Mouse (Mus musculus) macrophage (primary cell): ENCODE measurements at regions not wholly inside any gene's neighbourhood (a gene's known extent, or its start where the extent isn't known, plus 50 kb on each side); places are given as distances from the start of the nearest gene placed in this dataset.

ENCODE experiments used
- H3K27ac ChIP-seq: fragments of 350-480 bp; formaldehyde crosslinking; 2 replicates; pipeline ENCODE4 v1.9.0; 2021
- H3K36me3 ChIP-seq: fragments of 350-480 bp; formaldehyde crosslinking; 2 replicates; pipeline ENCODE4 v1.9.0; 2021; ENCODE audit errors: inconsistent target
- H3K4me3 ChIP-seq: fragments of 350-480 bp; formaldehyde crosslinking; 2 replicates; pipeline ENCODE4 v1.9.0; 2021; ENCODE audit errors: inconsistent target
- H3K79me2 ChIP-seq: fragments of 350-480 bp; formaldehyde crosslinking; 2 replicates; pipeline ENCODE4 v1.9.0; 2021; ENCODE audit errors: inconsistent target
- WGBS: methylation state at CpG from one replicate; pipeline ENCODE4 v1.1.7; 2026; ENCODE audit warnings: inconsistent platforms; ENCODE audit not compliant: missing documents; 5-methylcytosine and 5-hydroxymethylcytosine counted together

- H3K27ac ChIP-seq = no peak overlapping the region
- no peak overlapping the region for H3K4me3 ChIP-seq
- H3K79me2 ChIP-seq = no peaks in the 10 kb centered on the region
- H3K36me3 ChIP-seq = no peaks in the 10 kb centered on the region
- WGBS = 86% methylated on average over 4 of the region's 4 CpGs
Measured at GRCm38 (mm10) chr14:25153573-25153972, 305.4 kb upstream of the Zmiz1 start.

- no peaks in the 10 kb centered on the region for H3K36me3 ChIP-seq
- H3K27ac ChIP-seq = no peak overlapping the region
- H3K4me3 ChIP-seq = no peak overlapping the region
- H3K79me2 ChIP-seq = no peaks in the 10 kb centered on the region
- 96% methylated on average over 8 of the region's 8 CpGs for WGBS
Measured at GRCm38 (mm10) chr14:25154180-25154579, 304.8 kb upstream of the Zmiz1 start.

DNA sequence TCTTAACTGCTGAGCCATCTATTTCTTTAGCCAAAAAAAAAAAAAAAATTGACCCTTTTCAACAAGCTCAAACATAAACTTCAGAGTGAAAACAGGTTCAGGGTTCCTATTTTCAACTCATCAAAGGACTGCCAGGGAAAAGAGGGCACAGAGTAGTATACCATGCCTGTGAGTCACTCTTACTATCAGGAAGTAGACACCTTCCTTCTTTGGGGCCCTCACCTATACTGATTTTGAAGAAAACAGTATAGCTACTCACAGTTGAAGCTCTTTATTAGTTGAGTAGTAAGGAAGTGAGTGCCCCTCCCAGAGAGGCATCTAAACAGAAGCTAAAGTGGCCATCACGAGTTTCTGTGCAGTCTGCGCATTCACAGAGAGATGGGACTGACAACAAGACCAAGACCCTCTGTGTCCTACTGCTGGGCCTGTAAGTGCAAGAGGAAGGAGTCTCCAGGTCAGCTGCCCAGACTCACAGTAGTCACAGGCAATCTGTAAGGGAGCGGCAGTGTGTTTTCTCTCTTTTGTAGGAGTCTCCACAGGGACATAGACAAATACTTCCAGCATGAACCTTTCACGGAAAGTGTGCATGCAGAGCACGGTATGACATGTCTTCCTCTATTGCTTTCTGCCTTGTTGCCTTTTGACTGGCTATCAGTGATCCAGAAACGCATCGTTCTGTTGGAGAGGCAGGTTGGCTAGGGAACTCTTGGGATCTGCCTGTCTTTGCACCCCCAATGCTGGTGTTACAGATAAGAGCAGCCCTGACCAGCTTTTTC is 303.8 kb upstream of the Zmiz1 start:
- Histone ChIP-seq H3K36me3 (no peaks in the 10 kb centered on the region), H3K4me3 (no peak overlapping the region), H3K27ac (no peak overlapping the region), H3K79me2 (no peaks in the 10 kb centered on the region)
- WGBS = 76% methylated on average over 7 of the region's 7 CpGs

DNA sequence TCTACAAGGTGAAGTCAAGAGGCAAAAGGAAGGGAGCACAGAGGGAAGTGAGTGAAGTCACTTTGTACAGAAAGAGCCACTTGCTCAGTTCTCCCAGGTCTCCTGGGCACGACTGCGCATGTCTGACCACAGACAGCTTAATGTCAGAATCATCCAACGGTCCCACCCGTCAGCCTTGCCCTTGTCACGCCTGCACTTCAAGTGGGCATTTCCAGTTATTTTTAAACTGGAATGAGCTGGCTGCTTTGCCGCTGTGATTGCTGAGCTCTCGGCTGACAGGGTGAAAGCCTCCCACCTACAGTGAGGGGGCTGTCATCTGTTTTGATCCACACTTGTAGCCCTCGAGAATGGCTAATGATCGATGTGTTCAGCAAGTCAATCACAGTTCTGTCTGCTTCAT is 302.8 kb upstream of the Zmiz1 start:
- WGBS = 56% methylated on average over 9 of the region's 9 CpGs
- H3K36me3 ChIP-seq = no peaks in the 10 kb centered on the region
- H3K27ac ChIP-seq = no peak overlapping the region
- no peaks in the 10 kb centered on the region for H3K79me2 ChIP-seq
- H3K4me3 ChIP-seq = no peak overlapping the region

GRCm38 (mm10) chr14:25161684-25162321 is 297.2 kb upstream of the Zmiz1 start:
- 76% methylated on average over 8 of the region's 8 CpGs for WGBS
- H3K79me2 ChIP-seq = no peaks in the 10 kb centered on the region
- H3K4me3 ChIP-seq = no peak overlapping the region
- H3K27ac ChIP-seq = no peak overlapping the region
- H3K36me3 ChIP-seq = no peaks in the 10 kb centered on the region

DNA sequence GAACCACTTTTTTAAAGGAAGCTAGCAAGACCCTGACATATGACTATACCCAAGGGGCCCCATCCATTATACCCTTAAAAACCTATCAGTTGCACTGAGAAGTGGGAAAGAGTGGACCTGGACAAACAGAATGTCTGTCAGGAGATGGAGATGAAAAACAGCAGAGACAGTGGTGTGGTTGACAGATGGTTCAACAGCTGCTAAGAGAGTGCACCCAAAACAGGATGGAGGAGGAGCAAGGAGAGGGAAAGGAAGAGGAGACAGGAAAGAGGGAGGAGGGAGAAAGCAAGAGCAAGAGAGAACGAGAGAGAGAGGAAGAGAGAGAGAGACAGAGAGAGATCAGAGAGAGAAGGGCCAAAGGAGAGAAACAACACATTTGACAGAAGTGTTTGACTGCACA is 292.8 kb upstream of the Zmiz1 start:
- H3K36me3 ChIP-seq = no peaks in the 10 kb centered on the region
- WGBS = 38% methylated on average over 1 of the region's 1 CpGs
- no peaks in the 10 kb centered on the region for H3K79me2 ChIP-seq
- no peak overlapping the region for H3K27ac ChIP-seq
- no peak overlapping the region for H3K4me3 ChIP-seq

- Histone ChIP-seq H3K36me3 (no peaks in the 10 kb centered on the region), H3K79me2 (no peaks in the 10 kb centered on the region), H3K27ac (no peak overlapping the region), H3K4me3 (no peak overlapping the region)
- WGBS = 92% methylated on average over 4 of the region's 4 CpGs
Measured at GRCm38 (mm10) chr14:25167604-25168003, 291.4 kb upstream of the Zmiz1 start.

- H3K27ac ChIP-seq = no peak overlapping the region
- WGBS = 86% methylated on average over 5 of the region's 5 CpGs
- H3K36me3 ChIP-seq = no peaks in the 10 kb centered on the region
- no peak overlapping the region for H3K4me3 ChIP-seq
- H3K79me2 ChIP-seq = no peaks in the 10 kb centered on the region
Measured at GRCm38 (mm10) chr14:25168310-25168709, 290.7 kb upstream of the Zmiz1 start.

DNA sequence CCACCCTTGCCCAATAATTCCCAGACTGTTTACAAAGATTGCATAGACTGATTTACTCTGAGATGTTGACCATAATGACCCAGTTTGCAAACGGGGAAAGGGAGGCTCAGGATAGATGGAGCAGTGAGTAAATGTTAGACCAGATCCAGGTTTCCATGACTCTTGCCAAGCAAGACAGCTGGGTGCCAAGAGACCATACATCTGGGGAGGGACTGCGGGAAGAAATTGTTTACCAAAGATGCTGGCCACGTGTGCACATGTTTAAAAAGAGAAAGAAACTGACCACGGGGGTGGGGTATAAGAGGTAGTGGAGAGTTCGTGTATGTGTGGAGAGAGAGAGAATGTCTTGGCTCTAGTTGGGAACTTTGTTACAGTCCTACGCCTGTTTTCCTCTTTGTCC is 285.7 kb upstream of the Zmiz1 start:
- Histone ChIP-seq H3K79me2 (no peaks in the 10 kb centered on the region), H3K4me3 (no peak overlapping the region), H3K36me3 (no peaks in the 10 kb centered on the region), H3K27ac (no peak overlapping the region)
- WGBS = 74% methylated on average over 6 of the region's 6 CpGs

DNA sequence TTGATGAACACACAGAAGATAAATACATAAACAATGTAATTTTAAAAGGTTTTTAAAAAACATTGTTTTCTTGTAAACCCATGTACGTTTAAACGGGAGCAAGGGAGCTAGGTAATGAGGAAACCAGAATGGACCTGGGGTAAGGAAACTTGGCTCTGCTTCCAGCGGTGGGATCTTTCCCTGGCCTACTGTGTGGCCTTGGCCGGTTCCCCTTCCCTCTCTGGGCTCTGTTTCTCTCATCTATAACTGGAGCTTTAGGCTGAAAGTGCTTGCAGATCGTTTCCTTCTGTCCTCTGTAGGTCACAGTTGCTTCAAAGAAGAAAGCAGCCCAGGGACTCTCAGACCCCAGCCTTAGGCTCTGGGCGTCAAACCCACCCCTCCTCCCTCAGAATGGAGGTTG is 285.1 kb upstream of the Zmiz1 start:
- no peak overlapping the region for H3K4me3 ChIP-seq
- H3K36me3 ChIP-seq = no peaks in the 10 kb centered on the region
- no peak overlapping the region for H3K27ac ChIP-seq
- H3K79me2 ChIP-seq = no peaks in the 10 kb centered on the region
- 86% methylated on average over 6 of the region's 6 CpGs for WGBS

DNA sequence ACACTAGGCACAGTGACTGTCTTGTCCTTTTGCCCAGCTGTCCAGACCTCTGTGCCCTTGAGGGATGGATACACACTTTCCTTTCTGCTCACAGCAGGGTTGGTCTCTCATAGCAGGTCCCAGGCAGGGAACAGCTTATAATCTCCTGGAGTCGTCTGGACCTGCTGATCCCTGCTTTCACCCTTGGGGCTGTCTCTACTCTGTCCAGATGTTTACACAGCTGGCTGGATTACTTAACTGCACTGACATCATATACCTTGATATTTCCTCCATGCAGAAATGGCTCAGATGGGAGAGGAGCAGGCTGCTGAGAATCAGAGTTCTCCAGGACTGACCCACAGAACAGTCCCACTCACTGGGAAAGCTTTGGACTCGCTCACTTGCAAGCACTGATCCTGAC is 284.6 kb upstream of the Zmiz1 start:
- no peak overlapping the region for H3K4me3 ChIP-seq
- no peak overlapping the region for H3K27ac ChIP-seq
- WGBS = 100% methylated on average over 2 of the region's 2 CpGs
- no peaks in the 10 kb centered on the region for H3K36me3 ChIP-seq
- H3K79me2 ChIP-seq = no peaks in the 10 kb centered on the region

GRCm38 (mm10) chr14:25176206-25176605 is 282.8 kb upstream of the Zmiz1 start:
- no peak overlapping the region for H3K27ac ChIP-seq
- no peaks in the 10 kb centered on the region for H3K79me2 ChIP-seq
- WGBS = 42% methylated on average over 6 of the region's 6 CpGs
- H3K36me3 ChIP-seq = no peaks in the 10 kb centered on the region
- H3K4me3 ChIP-seq = no peak overlapping the region

DNA sequence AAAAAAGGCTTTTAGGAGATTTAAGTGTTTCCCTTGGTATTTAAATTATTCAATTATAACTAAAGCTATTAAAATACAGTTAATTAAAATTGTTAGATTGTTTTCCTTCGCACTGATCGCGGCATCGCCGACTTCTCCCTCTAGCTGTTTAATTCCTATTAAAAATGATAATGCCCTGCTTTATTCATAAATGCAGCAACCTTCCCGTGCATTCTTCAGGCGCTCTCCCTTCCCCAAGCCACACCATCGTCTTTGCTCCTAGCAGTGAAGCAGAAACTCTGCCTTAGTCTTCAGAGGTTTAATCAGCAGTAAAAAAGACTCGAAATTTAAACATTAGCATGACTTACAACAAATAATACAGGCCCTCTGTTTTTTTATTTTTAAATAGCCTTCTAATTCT is 278.9 kb upstream of the Zmiz1 start:
- WGBS = 82% methylated on average over 9 of the region's 9 CpGs
- no peak overlapping the region for H3K27ac ChIP-seq
- no peaks in the 10 kb centered on the region for H3K79me2 ChIP-seq
- H3K36me3 ChIP-seq = no peaks in the 10 kb centered on the region
- no peak overlapping the region for H3K4me3 ChIP-seq

GRCm38 (mm10) chr14:25181406-25181805 is 277.6 kb upstream of the Zmiz1 start:
- H3K27ac ChIP-seq = no peak overlapping the region
- WGBS = 33% methylated on average over 2 of the region's 2 CpGs
- no peaks in the 10 kb centered on the region for H3K36me3 ChIP-seq
- no peak overlapping the region for H3K4me3 ChIP-seq
- no peaks in the 10 kb centered on the region for H3K79me2 ChIP-seq

GRCm38 (mm10) chr14:25184042-25184441 is 274.9 kb upstream of the Zmiz1 start:
- WGBS = 92% methylated on average over 5 of the region's 5 CpGs
- no peaks in the 10 kb centered on the region for H3K79me2 ChIP-seq
- H3K36me3 ChIP-seq = no peaks in the 10 kb centered on the region
- H3K4me3 ChIP-seq = no peak overlapping the region
- no peak overlapping the region for H3K27ac ChIP-seq
